Mouse (Mus musculus) myocyte (in vitro differentiated cells): ENCODE data around the gene Trmo.

Source experiments
- CEBPB ChIP-seq: IDR thresholded peaks from 2 replicates; pipeline ENCODE4 v1.6.1; 2011; ENCODE audit warnings: mild to moderate bottlenecking, moderate library complexity; ENCODE audit not compliant: poor library complexity, insufficient read depth, severe bottlenecking
- E2F4 ChIP-seq: IDR thresholded peaks from one replicate; pipeline ENCODE4 v1.6.1; 2011; ENCODE audit warnings: mild to moderate bottlenecking, control low read depth, moderate library complexity; ENCODE audit not compliant: insufficient read depth
- MYOD1 ChIP-seq, 3 experiments: IDR thresholded peaks; one replicate each; pipeline ENCODE4 v1.6.1; 2011; ENCODE audit warnings: control low read depth in 2 of 3, low read depth in 2 of 3, mild to moderate bottlenecking in 2 of 3, moderate library complexity in 1 of 3; ENCODE audit not compliant: insufficient read length in 2 of 3, control insufficient read depth in 1 of 3
- POLR2A ChIP-seq: IDR thresholded peaks from one replicate; pipeline ENCODE4 v1.6.1; 2011; ENCODE audit warnings: low read depth, mild to moderate bottlenecking, control low read depth, moderate library complexity; ENCODE audit not compliant: insufficient read length
- SRF ChIP-seq: IDR thresholded peaks from one replicate; pipeline ENCODE4 v1.6.1; 2011; ENCODE audit warnings: low read depth; ENCODE audit not compliant: control insufficient read depth, insufficient read length
- TCF12 ChIP-seq: IDR thresholded peaks from one replicate; pipeline ENCODE4 v1.6.1; 2011; ENCODE audit warnings: mild to moderate bottlenecking, control low read depth; ENCODE audit not compliant: poor library complexity, insufficient read depth, severe bottlenecking
- USF1 ChIP-seq: IDR thresholded peaks from one replicate; pipeline ENCODE4 v1.6.1; 2011; ENCODE audit warnings: low read depth, mild to moderate bottlenecking, control low read depth, moderate library complexity

DNA sequence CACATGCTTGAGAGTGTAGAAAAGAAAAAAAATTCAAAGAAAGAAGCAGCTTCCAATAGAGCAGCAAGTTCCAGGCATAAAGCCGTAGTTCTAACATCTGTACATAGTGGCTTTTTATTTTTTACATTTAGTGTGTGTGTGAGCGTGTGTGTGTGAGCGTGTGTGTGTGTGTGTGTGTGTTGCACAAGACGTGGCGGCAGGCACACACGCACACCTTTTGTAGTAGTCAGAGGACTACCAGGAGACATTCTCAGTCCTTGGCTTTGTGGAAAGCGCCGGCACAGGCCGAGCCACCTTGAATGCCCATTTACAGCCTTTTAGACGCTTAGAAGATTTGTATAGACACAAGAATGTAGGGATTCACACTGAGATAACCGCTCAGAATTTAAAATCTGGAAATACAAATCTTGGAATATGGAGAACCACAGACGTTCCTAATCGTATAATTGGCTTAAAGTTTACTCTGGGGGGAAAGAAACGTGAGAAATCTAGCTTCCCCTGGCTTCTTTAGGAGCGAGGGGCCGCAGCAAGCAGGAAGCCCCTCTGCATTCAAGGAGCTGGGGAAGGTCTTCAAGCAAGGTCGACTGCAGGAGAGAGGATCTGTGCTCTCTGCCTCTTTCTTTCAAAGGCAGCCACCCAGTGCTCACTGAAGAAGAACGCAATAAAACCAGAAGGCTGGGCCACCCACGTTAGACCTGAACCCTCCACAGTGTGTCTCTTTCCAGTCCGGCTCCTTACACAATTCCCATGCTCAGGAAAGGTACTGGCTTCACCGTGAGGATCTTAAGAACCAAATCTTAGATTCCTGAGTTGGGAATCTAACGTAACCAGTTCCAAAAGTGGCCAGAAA, 47.2 kb downstream of the Trmo start:
- TF ChIP-seq POLR2A: no peak
- TF ChIP-seq MYOD1 (IDR thresholded peaks at IDR 0.05; ENCODE audit: control insufficient read depth in 1 of 3, insufficient read length in 2 of 3, low read depth in 2 of 3): no peak
- no peak for TF ChIP-seq CEBPB
- no peak for TF ChIP-seq USF1
- TF ChIP-seq TCF12: no peak
- no peak for TF ChIP-seq SRF
- TF ChIP-seq E2F4: no peak
